Mouse (Mus musculus) olfactory bulb, adult 2 months (tissue): ENCODE measurements around the gene Ubash3b.

Source experiments
- CTCF ChIP-seq: fragments of 200-500 bp; IDR thresholded peaks from 2 replicates; pipeline ENCODE4 v1.5.1; 2012; ENCODE audit warnings: low read depth, mild to moderate bottlenecking, low read length, moderate library complexity; ENCODE audit not compliant: insufficient read depth
- POLR2A ChIP-seq: fragments of 200-500 bp; IDR thresholded peaks from 2 replicates; pipeline ENCODE4 v1.6.1; 2012; ENCODE audit warnings: mild to moderate bottlenecking, low read depth, low read length, moderate library complexity; ENCODE audit not compliant: insufficient read depth

- TF ChIP-seq CTCF (no peak), POLR2A (no peak)
Observed at GRCm38 (mm10) chr9:40963586-40964417, 197.7 kb downstream of the Ubash3b start, which contains the start of gene Jhy.
